Mouse (Mus musculus) midbrain, embryonic 14.5 days (tissue): ENCODE measurements around the gene Wdr19. TPM values are rescaled to one million over a fixed set of nuclear protein-coding genes. Genes with fewer than 3 reads are reported as not detected.

ENCODE experiments used
- ATAC-seq: fragments of 200-750 bp; cut with Nextera tagmentation; 2 replicates; pipeline ENCODE4 v1.8.0; 2017; ENCODE audit warnings: moderate number of reproducible peaks, moderate library complexity; ENCODE audit not compliant: low FRiP score, low TSS enrichment
- DNase-seq: peaks from one replicate; pipeline ENCODE4 v3.0.0-alpha.2; 2015
- H3K27ac ChIP-seq: fragments of 300-500 bp; sonication (generic); replicated peaks from 2 replicates; pipeline ENCODE4 v1.5.1; 2014; ENCODE audit warnings: mild to moderate bottlenecking, low read depth, low read length, moderate library complexity
- H3K27me3 ChIP-seq: fragments of 300-500 bp; sonication (generic); 2 replicates; pipeline ENCODE4 v1.6.1; 2014; ENCODE audit warnings: low read length, control low read depth, mixed read lengths; ENCODE audit not compliant: control insufficient read depth, insufficient read depth
- H3K36me3 ChIP-seq: fragments of 300-500 bp; sonication (generic); 2 replicates; pipeline ENCODE4 v1.6.1; 2014; ENCODE audit warnings: low read length, control low read depth; ENCODE audit not compliant: control insufficient read depth, insufficient read depth
- H3K4me1 ChIP-seq: fragments of 300-500 bp; sonication (generic); 2 replicates; pipeline ENCODE4 v1.6.1; 2014; ENCODE audit warnings: mild to moderate bottlenecking, antibody characterized with exemption, low read length, control low read depth; ENCODE audit not compliant: control insufficient read depth, insufficient read depth
- H3K4me2 ChIP-seq: fragments of 300-500 bp; sonication (generic); 2 replicates; pipeline ENCODE4 v1.6.1; 2014; ENCODE audit warnings: mild to moderate bottlenecking, low read length, moderate library complexity
- H3K4me3 ChIP-seq: fragments of 300-500 bp; sonication (generic); replicated peaks from 2 replicates; pipeline ENCODE4 v1.5.1; 2014; ENCODE audit warnings: low read depth, low read length
- H3K9ac ChIP-seq: fragments of 300-500 bp; sonication (generic); replicated peaks from 2 replicates; pipeline ENCODE4 v1.6.1; 2014; ENCODE audit warnings: mild to moderate bottlenecking, low read length, moderate library complexity
- H3K9me3 ChIP-seq: fragments of 300-500 bp; sonication (generic); 2 replicates; pipeline ENCODE4 v1.6.1; 2016; ENCODE audit warnings: low read length, control low read depth, mixed read lengths; ENCODE audit not compliant: control insufficient read depth
- WGBS: fragments of 180-500 bp; shearing (Covaris S2); extraction: QIAGEN DNeasy Blood & Tissue Kit; methylation state at CpG from one replicate; pipeline ENCODE4 v1.1.7; 2014; 5-methylcytosine and 5-hydroxymethylcytosine counted together
- polyA plus RNA-seq: library from polyadenylated mRNA; unstranded; fragments of >200 nt; fragmentation: Nextera tagmentation; extraction: Ambion mirVana; gene quantifications from 2 replicates; pipeline ENCODE4 v1.2.1, GENCODE M21; 2014

Wdr19 gene
- polyA plus RNA-seq: 11.3 and 18.3 TPM in 2 replicates

DNA sequence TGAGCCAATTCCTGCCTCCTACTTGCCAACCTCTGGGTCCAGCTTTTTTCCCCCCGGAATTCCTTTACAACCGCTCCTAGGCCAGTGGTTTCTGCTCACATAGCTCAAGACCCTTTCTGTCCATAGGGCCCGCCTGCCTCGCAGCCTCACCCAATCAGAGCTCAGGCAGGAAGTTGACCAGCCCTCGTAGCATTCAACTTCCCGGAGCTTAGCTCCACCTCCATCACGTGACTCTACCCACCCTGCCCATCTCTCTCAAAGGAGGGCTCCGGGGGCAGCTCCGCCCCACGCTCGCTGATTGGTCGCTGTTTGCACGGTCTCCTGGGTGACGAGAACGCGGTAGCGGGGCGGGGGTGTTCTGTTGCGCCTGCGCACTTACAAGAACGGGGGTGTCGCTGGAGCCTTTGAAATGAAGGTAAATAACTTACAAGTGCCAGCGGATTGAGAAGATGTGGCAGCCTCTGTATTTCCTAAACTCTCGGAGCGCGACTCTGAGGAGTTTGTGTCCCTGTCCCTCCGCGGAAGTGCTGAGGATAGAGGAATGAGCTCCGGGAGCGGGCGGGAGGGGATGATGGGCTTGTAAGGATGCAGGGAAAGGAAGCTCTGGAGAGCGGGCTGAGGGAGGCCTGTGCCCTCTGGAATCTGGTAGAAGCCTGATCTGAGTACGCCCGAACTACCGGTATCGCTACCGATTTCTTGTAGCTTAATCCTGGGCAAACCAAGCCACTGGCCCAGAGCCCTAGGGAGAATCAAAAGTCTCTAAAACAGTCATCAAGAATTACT lies at the start of gene Wdr19:
Gene Wdr19 (plus strand): TSS at position 351 of the 783 bp plus-strand sequence.
- Histone ChIP-seq H3K9ac (peak within 1 kb of the TSS; percentile 71), H3K9me3 (no peaks in the 10 kb centered on the region), H3K4me2 (peak within 1 kb of the TSS; percentile 86), H3K27me3 (no peaks in the 10 kb centered on the region), H3K36me3 (peaks cover 6% of the 10 kb centered on the region; the same call in 1 of the 2 replicates), H3K4me1 (peaks cover 15% of the 10 kb centered on the region), H3K4me3 (peak within 1 kb of the TSS; percentile 63), H3K27ac (peak within 1 kb of the TSS; percentile 85)
- peak; percentile 99 for DNase-seq
- WGBS: under 1% methylated on average over 37 of the region's 37 CpGs
- ATAC-seq: peak; percentile 100

DNA sequence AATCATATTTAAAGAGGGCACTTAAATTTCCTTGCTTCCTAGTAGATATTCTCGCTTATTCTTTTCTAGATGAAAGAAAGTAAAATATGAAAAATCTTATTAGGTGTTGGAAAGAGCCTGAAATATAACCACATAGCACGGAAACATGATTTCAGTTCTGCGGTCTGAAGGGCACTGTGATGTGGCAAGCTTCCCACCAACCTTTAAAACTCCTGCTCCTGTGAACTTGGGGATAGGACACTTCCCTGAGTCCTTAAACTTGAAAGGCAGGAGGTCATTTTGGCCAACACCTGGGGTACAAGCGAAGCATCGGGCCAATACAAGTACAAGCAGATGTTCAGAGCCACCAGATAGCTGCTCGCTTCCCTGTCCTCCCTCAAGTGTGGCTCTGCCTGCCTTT lies 49.8 kb upstream of the Wdr19 start:
- no peak overlapping the region for H3K4me2 ChIP-seq
- 92% methylated on average over 6 of the region's 6 CpGs for WGBS
- DNase-seq: no peak
- H3K9ac ChIP-seq: no peak overlapping the region
- H3K4me3 ChIP-seq: no peak overlapping the region
- H3K27me3 ChIP-seq: no peaks in the 10 kb centered on the region
- H3K27ac ChIP-seq: no peak overlapping the region
- peaks cover 61% of the 10 kb centered on the region for H3K36me3 ChIP-seq
- no peaks in the 10 kb centered on the region for H3K4me1 ChIP-seq
- no peak for ATAC-seq
- H3K9me3 ChIP-seq: no peaks in the 10 kb centered on the region

- Histone ChIP-seq H3K27me3 (no peaks in the 10 kb centered on the region), H3K4me3 (no peak overlapping the region), H3K27ac (no peak overlapping the region), H3K4me1 (no peaks in the 10 kb centered on the region), H3K9me3 (no peaks in the 10 kb centered on the region), H3K4me2 (no peak overlapping the region), H3K9ac (no peak overlapping the region), H3K36me3 (peaks cover 58% of the 10 kb centered on the region)
- DNase-seq (no peak), ATAC-seq (no peak)
- WGBS: 93% methylated on average over 8 of the region's 8 CpGs
Measured at GRCm38 (mm10) chr5:65150376-65150955, 49.0 kb upstream of the Wdr19 start.

GRCm38 (mm10) chr5:65151276-65151675 lies 48.2 kb upstream of the Wdr19 start:
- no peaks in the 10 kb centered on the region for H3K4me1 ChIP-seq
- H3K4me2 ChIP-seq: no peak overlapping the region
- peaks cover 55% of the 10 kb centered on the region for H3K36me3 ChIP-seq
- no peak overlapping the region for H3K27ac ChIP-seq
- DNase-seq (no peak), ATAC-seq (no peak)
- no peak overlapping the region for H3K9ac ChIP-seq
- H3K4me3 ChIP-seq: no peak overlapping the region
- no peaks in the 10 kb centered on the region for H3K27me3 ChIP-seq
- H3K9me3 ChIP-seq: no peaks in the 10 kb centered on the region
- WGBS: 93% methylated on average over 3 of the region's 3 CpGs

DNA sequence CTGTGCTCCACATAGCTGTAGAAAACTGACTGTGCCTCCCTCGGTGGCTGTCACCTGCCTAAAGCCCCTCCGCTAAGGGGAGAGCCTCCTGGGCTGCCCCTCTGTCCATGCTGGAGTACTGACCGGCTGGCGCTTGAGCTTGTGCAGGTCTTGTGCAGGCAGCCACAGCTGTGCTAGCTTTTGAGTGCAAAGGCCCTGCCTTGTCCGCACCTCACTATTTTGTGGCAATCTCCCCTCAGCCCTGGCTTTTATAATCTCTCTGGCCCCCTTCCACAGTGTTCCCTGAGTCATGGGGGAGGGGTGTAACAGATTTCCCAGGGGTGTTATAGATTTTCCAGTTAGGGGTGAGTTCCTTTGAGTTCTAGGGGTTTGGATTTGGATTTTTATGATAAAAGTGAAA lies 47.7 kb upstream of the Wdr19 start:
- Histone ChIP-seq H3K27ac (no peak overlapping the region), H3K9ac (no peak overlapping the region), H3K4me3 (no peak overlapping the region), H3K9me3 (no peaks in the 10 kb centered on the region), H3K27me3 (no peaks in the 10 kb centered on the region), H3K4me1 (no peaks in the 10 kb centered on the region), H3K4me2 (no peak overlapping the region), H3K36me3 (peaks cover 57% of the 10 kb centered on the region)
- no peak for DNase-seq
- 76% methylated on average over 5 of the region's 5 CpGs for WGBS
- no peak for ATAC-seq

DNA sequence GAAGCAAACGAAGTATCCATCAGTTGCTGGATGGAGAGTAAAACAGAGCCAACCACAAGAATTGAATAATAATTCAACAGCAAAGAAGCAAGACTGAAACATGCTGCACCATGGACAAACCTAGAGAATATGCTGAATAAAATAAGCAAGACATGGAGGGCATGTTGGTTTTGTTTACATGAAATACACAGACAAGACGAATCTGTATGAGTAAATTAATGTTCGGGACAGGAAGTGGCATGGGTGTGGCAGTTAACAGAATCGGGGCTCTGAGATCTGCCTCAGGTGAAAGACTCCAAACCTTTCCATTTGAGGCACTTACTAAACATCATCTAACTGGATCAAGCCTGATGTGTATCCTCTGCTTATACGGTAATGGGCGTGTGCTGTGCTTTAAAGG lies 45.2 kb upstream of the Wdr19 start:
- no peak overlapping the region for H3K4me2 ChIP-seq
- WGBS: 93% methylated on average over 6 of the region's 6 CpGs

DNA sequence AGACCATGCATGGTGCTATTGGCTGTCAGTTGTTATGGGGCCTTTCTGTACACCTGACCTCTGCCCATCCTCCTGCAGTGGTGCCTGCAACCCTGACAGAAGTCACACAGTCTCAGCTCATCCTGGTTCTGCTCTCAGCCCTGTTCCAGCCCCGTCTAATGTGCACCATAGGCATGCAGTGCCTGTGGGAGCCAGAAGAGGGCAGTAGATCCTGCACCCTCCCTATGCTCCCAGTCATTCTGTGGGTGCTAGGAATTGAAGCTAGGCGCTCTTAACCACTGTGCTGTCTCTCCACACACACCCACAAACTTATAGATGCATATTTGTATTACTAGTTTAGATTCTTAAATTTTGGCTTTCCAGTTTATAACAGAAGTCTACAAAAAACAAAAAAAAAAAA lies 42.6 kb upstream of the Wdr19 start:
- 71% methylated on average over 2 of the region's 2 CpGs for WGBS
- no peaks in the 10 kb centered on the region for H3K4me1 ChIP-seq

More for the DNA sequence above, 45.2 kb upstream of the Wdr19 start:
- H3K9me3 ChIP-seq: no peaks in the 10 kb centered on the region
- ATAC-seq (no peak), DNase-seq (no peak)
- no peaks in the 10 kb centered on the region for H3K4me1 ChIP-seq
- H3K36me3 ChIP-seq: peaks cover 46% of the 10 kb centered on the region
- H3K27ac ChIP-seq: no peak overlapping the region
- no peak overlapping the region for H3K4me3 ChIP-seq
- no peak overlapping the region for H3K9ac ChIP-seq
- no peaks in the 10 kb centered on the region for H3K27me3 ChIP-seq

DNA sequence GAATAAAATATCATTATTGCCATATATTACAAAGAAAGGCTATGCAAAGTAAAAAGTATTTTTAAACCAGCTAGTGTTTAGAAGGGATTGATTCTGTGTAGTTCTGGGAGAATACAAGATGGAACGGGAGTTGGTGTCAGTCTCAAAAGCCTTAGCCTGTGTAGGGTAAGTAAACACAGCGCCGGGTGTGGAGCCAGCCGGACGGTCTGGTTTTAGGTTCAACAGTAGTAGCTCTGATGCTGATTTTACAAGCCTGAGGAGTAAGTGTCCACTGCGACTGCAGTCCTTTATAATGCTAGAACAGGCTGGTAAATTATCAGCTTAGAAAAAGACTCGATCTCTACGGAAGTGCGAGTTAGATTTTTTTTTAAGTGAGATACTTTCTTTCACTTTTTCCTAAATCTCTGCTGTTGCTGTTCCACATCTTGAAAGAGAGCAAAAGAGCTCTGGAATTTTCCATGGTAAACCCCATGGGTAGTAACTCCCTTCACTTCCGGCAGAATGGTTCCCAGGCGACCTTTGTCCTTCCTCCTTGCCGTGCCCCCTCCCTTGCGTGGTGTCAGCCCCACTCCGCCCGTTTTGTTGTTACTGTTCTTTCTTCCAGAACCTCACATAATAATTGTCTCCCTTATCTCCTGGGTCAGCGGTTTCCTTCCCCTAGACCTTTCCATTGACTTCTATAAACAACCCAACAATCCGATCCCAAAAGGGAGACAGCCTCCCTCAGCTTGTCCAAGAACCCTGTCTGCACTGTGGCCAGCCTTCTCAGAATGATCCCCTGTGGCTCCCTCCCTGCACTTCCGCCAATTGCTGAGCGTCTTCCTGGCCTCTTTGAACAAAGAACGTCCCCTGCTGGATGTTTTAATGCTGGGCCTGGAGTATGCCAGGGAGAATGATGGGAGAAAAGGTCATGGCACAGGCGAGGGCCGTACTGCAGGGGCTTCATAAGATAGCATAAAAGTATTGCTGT lies 41.8 kb upstream of the Wdr19 start:
- ATAC-seq: no peak
- no peaks in the 10 kb centered on the region for H3K9me3 ChIP-seq
- no peak overlapping the region for H3K4me2 ChIP-seq
- no peak overlapping the region for H3K27ac ChIP-seq
- no peaks in the 10 kb centered on the region for H3K4me1 ChIP-seq
- no peak for DNase-seq
- 73% methylated on average over 22 of the region's 22 CpGs for WGBS
- no peak overlapping the region for H3K9ac ChIP-seq
- H3K4me3 ChIP-seq: no peak overlapping the region
- peaks cover 40% of the 10 kb centered on the region for H3K36me3 ChIP-seq
- H3K27me3 ChIP-seq: no peaks in the 10 kb centered on the region

More for the DNA sequence above, 42.6 kb upstream of the Wdr19 start:
- H3K27me3 ChIP-seq: no peaks in the 10 kb centered on the region
- H3K4me2 ChIP-seq: no peak overlapping the region
- DNase-seq (no peak), ATAC-seq (no peak)
- H3K4me3 ChIP-seq: no peak overlapping the region
- no peak overlapping the region for H3K9ac ChIP-seq
- no peaks in the 10 kb centered on the region for H3K9me3 ChIP-seq
- H3K27ac ChIP-seq: no peak overlapping the region
- peaks cover 36% of the 10 kb centered on the region for H3K36me3 ChIP-seq
